Mouse (Mus musculus) G1E (cell line): ENCODE measurements around the gene Arhgef10l.

Source experiments
- CTCF ChIP-seq: IDR thresholded peaks from 2 replicates; pipeline ENCODE4 v1.5.1; 2012; ENCODE audit warnings: low read depth, low read length, inconsistent platforms, mixed read lengths
- POLR2AphosphoS5 ChIP-seq: IDR thresholded peaks from 2 replicates; pipeline ENCODE4 v1.6.1; 2012; ENCODE audit warnings: low read depth, low read length, inconsistent platforms; ENCODE audit not compliant: insufficient replicate concordance

DNA sequence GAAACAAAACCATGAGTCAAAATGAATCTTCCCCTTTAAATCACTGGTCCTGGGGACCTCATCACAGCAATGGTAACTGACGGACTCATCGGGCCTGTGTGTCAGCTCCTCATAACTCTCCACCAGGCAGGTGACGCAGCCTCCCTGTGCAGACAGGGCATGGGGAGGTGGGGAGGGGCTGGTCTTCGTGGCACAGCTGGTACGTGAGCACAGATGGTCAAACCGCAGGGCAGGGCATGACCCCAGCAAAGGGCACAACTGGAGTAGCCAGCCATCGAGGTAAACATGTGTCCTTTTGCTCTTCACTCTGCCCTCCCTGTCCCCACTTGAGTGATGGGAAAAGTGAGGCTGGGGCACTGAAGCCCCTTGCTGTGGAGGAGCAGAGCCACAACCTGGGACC, 59.0 kb downstream of the Arhgef10l start:
- no peak for TF ChIP-seq POLR2AphosphoS5
- no peak for TF ChIP-seq CTCF
